In genomic region chr3:4226986-4227385, GRCm38 (mm10) we compare ENCODE assay signal across 20 mouse cellular contexts.
"Had no signal": no experiment of that assay in that cellular context is flagged by ENCODE, and none has a peak within 500 bp of the region (broad histone marks: within the 10 kb centered on the region; RNA-seq: fewer than 3 reads in every experiment).

No protein-coding gene starts in this region.

- DNase-seq: kidney, adult 11 months; kidney, adult 8-10 months; kidney, postnatal 14 days; kidney, postnatal 4 days; left cerebral cortex, postnatal 4 days; liver, postnatal 0 days; lung, embryonic 14.5 days; right cerebral cortex, postnatal 25 days; spleen, adult 18-20 months; thymus, postnatal 25 days had no signal

- H3K9me3 ChIP-seq: limb, embryonic 12.5 days; limb, embryonic 15.5 days; midbrain, embryonic 15.5 days; neural tube, embryonic 13.5 days; stomach, embryonic 15.5 days had no signal

- H3K36me3 ChIP-seq: limb, embryonic 12.5 days; limb, embryonic 15.5 days; midbrain, embryonic 15.5 days; neural tube, embryonic 13.5 days; stomach, embryonic 15.5 days had no signal

- ATAC-seq: liver, postnatal 0 days; lung, postnatal 0 days; midbrain, embryonic 15.5 days had no signal

- H3K4me2 ChIP-seq: limb, embryonic 12.5 days; limb, embryonic 15.5 days; liver, embryonic 11.5 days; lung, embryonic 14.5 days; midbrain, embryonic 15.5 days; neural tube, embryonic 13.5 days; stomach, embryonic 15.5 days had no signal

- H3K27ac ChIP-seq: limb, embryonic 12.5 days; limb, embryonic 15.5 days; liver, embryonic 14.5 days; macrophage; midbrain, embryonic 15.5 days; neural tube, embryonic 13.5 days; stomach, embryonic 15.5 days had no signal

- H3K9ac ChIP-seq: limb, embryonic 12.5 days; limb, embryonic 15.5 days; liver, embryonic 14.5 days; liver, postnatal 0 days; lung, embryonic 14.5 days; midbrain, embryonic 15.5 days; neural tube, embryonic 13.5 days; stomach, embryonic 15.5 days had no signal

- H3K4me3 ChIP-seq: limb, embryonic 12.5 days; limb, embryonic 15.5 days; midbrain, embryonic 15.5 days; myocyte; neural tube, embryonic 13.5 days; stomach, embryonic 15.5 days had no signal

- H3K27me3 ChIP-seq: limb, embryonic 12.5 days; limb, embryonic 15.5 days; midbrain, embryonic 15.5 days; neural tube, embryonic 13.5 days; stomach, embryonic 15.5 days had no signal

- H3K4me1 ChIP-seq: limb, embryonic 12.5 days; limb, embryonic 15.5 days; midbrain, embryonic 15.5 days; neural tube, embryonic 13.5 days; stomach, embryonic 15.5 days had no signal
